Mouse (Mus musculus) hindbrain, embryonic 12.5 days (tissue): ENCODE data around the gene 4930564D02Rik. TPM values are rescaled to one million over a fixed set of nuclear protein-coding genes. Genes with fewer than 3 reads are reported as not detected.

Experiments
- ATAC-seq: fragments of 200-750 bp; cut with Nextera tagmentation; 2 replicates; pipeline ENCODE4 v1.8.0; 2017; ENCODE audit warnings: moderate TSS enrichment; ENCODE audit not compliant: low FRiP score
- H3K27ac ChIP-seq: fragments of 300-500 bp; sonication (generic); 2 replicates; pipeline ENCODE4 v1.5.1; 2016; ENCODE audit warnings: mild to moderate bottlenecking
- H3K27me3 ChIP-seq: fragments of 300-500 bp; sonication (generic); 2 replicates; pipeline ENCODE4 v1.6.1; 2016; ENCODE audit warnings: mild to moderate bottlenecking
- H3K36me3 ChIP-seq: fragments of 300-500 bp; sonication (generic); 2 replicates; pipeline ENCODE4 v1.6.1; 2016; ENCODE audit warnings: mild to moderate bottlenecking
- H3K4me1 ChIP-seq: fragments of 300-500 bp; sonication (generic); 2 replicates; pipeline ENCODE4 v1.6.1; 2016
- H3K4me2 ChIP-seq: fragments of 300-500 bp; sonication (generic); replicated peaks from 2 replicates; pipeline ENCODE4 v1.6.1; 2016; ENCODE audit warnings: mild to moderate bottlenecking
- H3K4me3 ChIP-seq: fragments of 300-500 bp; sonication (generic); 2 replicates; pipeline ENCODE4 v1.5.1; 2016; ENCODE audit warnings: mild to moderate bottlenecking
- H3K9ac ChIP-seq: fragments of 300-500 bp; sonication (generic); 2 replicates; pipeline ENCODE4 v1.6.1; 2016; ENCODE audit warnings: mild to moderate bottlenecking, moderate library complexity
- H3K9me3 ChIP-seq: fragments of 300-500 bp; sonication (generic); replicated peaks from 2 replicates; pipeline ENCODE4 v1.6.1; 2016; ENCODE audit warnings: mild to moderate bottlenecking
- WGBS: fragments of 180-500 bp; shearing (Covaris S2); methylation state at CpG from one replicate; pipeline ENCODE4 v1.1.7; 2016; 5-methylcytosine and 5-hydroxymethylcytosine counted together
- polyA plus RNA-seq: library from polyadenylated mRNA; unstranded; fragments of >200 nt; fragmentation: Nextera tagmentation; extraction: Ambion mirVana; gene quantifications from 2 replicates; pipeline ENCODE4 v1.2.1, GENCODE M21; 2016

Gene 4930564D02Rik
- polyA plus RNA-seq, result not detected in 2 replicates

DNA sequence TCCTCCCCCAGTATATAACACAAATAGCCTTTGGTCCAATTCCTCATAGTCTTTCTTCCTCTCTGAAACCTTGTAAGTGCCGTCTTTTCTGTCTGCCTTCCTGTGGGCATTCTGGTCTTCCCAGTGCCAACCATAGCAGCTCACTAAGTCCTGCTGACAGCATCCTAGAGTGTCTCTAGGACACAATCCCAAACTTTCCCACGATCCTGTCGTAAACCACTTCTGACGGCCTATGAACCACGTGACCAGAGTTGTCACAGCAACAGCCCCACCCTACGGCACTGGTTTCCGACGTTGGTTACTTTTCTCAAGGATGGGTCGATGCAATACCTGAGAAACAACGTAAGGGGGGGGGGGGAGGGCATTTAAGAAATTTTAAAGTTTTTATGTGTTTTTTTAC, at the start of gene 4930564D02Rik:
TSS of gene 4930564D02Rik (plus strand) at position 301 of the 400 bp plus-strand sequence.
- H3K27me3 ChIP-seq, result no peaks in the 10 kb centered on the region
- H3K9ac ChIP-seq, result no peak within 1 kb of the TSS
- H3K4me1 ChIP-seq, result no peaks in the 10 kb centered on the region
- no peaks in the 10 kb centered on the region for H3K36me3 ChIP-seq
- no peak for ATAC-seq
- 87% methylated on average over 10 of the region's 10 CpGs for WGBS
- H3K27ac ChIP-seq, result no peak within 1 kb of the TSS
- H3K4me3 ChIP-seq, result no peak within 1 kb of the TSS
- H3K9me3 ChIP-seq, result no peaks in the 10 kb centered on the region
- H3K4me2 ChIP-seq, result no peak within 1 kb of the TSS

DNA sequence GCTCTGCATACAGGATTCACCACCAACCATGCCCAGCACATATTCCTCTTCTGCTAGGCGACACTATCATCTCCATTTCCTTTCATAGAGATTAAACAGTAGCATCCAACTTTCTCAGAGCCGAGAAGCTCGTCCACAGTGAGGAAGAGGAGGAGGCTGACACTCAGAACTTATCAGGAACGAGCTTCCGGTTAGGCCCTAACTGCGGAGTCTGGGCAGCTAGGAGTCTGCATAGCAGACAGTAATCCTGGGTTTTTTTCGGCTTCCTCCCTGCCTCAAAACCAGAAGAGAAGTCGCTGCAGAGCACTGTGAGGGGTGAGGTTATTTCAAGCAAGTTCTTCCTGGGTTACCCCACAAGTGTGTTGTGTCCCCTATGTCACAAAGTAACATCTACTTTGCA, 49.3 kb upstream of the 4930564D02Rik start:
- H3K4me1 ChIP-seq, result peaks cover 6% of the 10 kb centered on the region; the same call in 1 of the 2 replicates
- no peak overlapping the region for H3K27ac ChIP-seq
- H3K9ac ChIP-seq, result no peak overlapping the region
- 90% methylated on average over 8 of the region's 8 CpGs for WGBS
- H3K36me3 ChIP-seq, result 0 out of 2 replicates have a peak, but pooled peaks cover 8% of the 10 kb centered on the region
- no peak for ATAC-seq
- H3K4me3 ChIP-seq, result no peak overlapping the region
- H3K4me2 ChIP-seq, result no peak overlapping the region
- H3K9me3 ChIP-seq, result no peaks in the 10 kb centered on the region
- H3K27me3 ChIP-seq, result no peaks in the 10 kb centered on the region

DNA sequence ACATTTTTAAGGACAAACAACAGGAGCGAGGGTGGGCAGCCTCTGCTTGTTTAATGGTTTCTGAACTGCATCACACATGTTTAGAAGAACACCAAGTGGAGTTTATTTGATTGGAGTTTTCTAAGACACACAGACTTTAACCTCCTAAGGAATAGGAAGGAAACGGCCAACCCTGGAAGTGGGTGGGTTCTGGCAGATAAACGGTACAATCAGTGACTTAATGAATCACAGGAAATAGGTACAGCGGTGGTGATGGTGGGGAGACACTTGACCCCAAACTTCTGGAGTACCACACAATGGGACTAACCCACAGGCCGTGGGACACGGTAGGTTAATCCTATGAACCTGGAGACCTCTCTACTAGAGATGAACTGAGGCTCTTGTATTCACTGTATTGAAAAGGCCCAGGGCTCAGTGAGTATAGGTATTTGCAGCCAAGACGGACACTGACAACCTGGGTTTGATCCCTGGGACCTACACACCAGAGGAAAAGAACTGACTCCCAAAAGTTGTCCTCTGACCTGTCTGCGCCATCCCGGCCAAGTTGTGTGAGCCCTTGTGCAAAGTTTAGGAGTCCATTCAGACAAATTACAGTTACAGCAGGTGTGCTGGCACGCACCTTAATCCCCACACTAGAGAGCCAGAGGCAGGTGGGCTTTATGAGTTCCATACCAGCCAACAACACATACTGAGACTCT, 48.4 kb upstream of the 4930564D02Rik start:
- 86% methylated on average over 10 of the region's 10 CpGs for WGBS

DNA sequence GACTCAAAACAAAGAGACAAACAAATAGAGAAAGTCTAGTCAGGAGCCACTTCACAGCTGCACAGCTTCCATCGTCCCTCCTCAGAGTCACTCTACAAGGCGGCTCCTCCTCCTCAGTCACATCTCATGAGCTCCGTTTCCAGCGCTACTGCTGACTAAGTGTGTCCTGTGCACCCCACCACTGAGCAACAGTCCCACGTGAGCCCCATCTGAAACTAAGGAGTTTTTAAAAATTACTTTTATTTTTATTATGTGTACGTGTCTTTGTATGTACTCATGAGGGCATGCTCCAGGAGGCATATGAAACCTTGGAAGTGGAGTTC, 47.9 kb upstream of the 4930564D02Rik start:
- Histone ChIP-seq H3K4me1 (peaks cover 6% of the 10 kb centered on the region; the same call in 1 of the 2 replicates), H3K4me3 (no peak overlapping the region), H3K9me3 (no peaks in the 10 kb centered on the region), H3K4me2 (no peak overlapping the region), H3K36me3 (0 out of 2 replicates have a peak, but pooled peaks cover 17% of the 10 kb centered on the region), H3K27me3 (no peaks in the 10 kb centered on the region), H3K27ac (no peak overlapping the region), H3K9ac (no peak overlapping the region)
- no peak for ATAC-seq
- 94% methylated on average over 6 of the region's 6 CpGs for WGBS

More for the DNA sequence above, 48.4 kb upstream of the 4930564D02Rik start:
- ATAC-seq, result no peak
- Histone ChIP-seq H3K27ac (no peak overlapping the region), H3K9ac (no peak overlapping the region), H3K36me3 (0 out of 2 replicates have a peak, but pooled peaks cover 17% of the 10 kb centered on the region), H3K4me2 (no peak overlapping the region), H3K27me3 (no peaks in the 10 kb centered on the region), H3K4me1 (peaks cover 6% of the 10 kb centered on the region; the same call in 1 of the 2 replicates), H3K9me3 (no peaks in the 10 kb centered on the region), H3K4me3 (no peak overlapping the region)

DNA sequence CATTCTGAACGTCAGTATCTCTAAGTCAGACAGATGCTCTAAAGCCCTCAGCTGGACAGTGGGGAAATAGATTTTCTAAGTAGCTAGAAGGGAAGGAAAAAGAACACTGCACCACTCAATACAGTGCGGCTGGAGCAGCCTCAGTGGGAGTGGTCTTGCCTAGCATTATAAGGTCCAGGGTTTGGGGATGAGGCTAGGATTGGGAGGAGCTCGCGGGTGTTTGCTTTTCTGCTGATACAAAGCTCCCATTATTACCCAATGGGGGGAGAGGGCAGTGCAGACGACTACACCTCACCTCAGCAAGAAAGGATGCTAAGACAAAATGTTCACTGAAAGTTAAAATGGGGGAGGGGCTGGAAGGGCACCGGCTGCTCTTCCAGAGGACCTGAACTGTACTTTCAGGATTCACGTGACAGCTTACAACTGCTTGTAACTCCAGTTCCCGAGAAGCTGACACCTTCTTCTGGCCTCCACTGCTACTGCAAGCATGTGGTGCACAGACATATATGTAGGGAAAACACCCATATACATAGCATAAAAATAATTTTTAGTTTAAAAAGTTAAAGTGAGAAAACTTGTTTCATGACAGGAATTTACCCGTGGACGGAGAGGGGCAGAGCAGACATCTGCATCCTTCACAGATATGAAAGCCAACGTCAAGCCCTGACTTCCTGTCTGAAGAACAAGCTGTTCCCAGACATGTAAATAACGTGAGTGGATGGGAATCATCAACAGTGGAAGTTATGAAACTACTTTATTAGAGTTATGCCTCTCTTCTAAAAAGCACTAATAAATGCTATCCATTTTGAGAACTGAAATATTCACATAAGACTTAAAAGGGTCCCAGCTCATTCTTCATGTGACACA, 46.6 kb upstream of the 4930564D02Rik start:
- H3K27ac ChIP-seq, result no peak overlapping the region
- ATAC-seq, result no peak
- H3K9ac ChIP-seq, result no peak overlapping the region
- 56% methylated on average over 12 of the region's 12 CpGs for WGBS
- no peaks in the 10 kb centered on the region for H3K9me3 ChIP-seq
- H3K4me1 ChIP-seq, result peaks cover 6% of the 10 kb centered on the region; the same call in 1 of the 2 replicates
- H3K27me3 ChIP-seq, result no peaks in the 10 kb centered on the region
- H3K36me3 ChIP-seq, result 0 out of 2 replicates have a peak, but pooled peaks cover 17% of the 10 kb centered on the region
- no peak overlapping the region for H3K4me2 ChIP-seq
- no peak overlapping the region for H3K4me3 ChIP-seq

DNA sequence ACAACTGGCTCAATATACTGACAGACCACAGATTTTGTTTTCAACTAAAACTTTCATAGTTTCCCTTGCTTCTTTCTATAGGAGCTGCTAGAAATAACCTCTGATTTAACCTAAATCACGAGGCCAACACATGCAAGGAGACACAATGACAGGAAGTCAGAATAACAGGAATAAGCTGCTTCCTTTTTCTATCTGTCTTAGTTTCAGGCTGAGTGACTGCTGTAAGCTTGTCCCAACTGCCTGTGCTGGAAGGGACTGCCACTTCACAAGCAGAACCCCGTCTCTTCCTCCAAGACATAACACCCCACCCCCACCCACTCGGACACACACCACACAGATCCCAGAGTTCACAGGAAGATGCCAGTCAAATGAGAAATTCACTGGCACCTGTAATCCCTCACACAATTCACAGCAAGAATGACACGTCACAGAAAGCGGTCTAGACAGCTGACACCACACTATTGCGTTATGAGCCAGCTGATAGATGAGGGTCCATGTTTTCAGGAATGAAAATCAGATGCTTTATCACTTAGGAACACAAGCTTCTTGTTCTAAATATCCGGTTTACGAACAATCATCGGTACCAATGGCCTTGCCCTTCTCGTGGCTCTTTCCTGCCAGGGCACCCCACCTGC, 43.2 kb upstream of the 4930564D02Rik start:
- WGBS, result 89% methylated on average over 10 of the region's 10 CpGs
- H3K27ac ChIP-seq, result no peak overlapping the region
- H3K27me3 ChIP-seq, result no peaks in the 10 kb centered on the region

DNA sequence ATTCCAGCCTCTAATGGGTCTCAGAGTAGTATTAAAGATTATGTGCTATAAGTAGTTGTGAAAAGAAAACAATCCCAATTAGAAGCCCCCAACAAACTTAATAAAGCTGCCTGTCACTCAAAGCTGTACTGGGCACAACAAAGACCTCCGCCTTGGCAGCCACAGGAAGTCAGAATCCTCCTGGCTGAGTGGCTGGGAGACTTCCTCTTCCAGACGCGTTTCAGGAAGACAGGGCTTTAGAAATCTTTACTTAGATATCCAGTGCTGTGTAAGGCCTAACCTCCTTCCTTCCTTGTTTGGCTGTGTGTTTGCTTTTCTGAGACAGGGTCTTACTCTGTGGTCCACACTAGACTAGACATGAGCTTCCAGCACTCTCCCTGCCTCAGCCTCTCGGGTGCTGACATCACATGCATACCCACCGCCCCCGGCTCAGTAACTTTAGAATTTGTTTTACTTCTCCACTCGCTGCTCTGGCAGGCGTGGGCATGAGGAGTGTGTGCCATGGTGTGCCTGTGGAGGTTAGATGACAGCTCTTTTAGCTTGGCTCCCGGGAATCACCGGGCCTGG, 30.3 kb upstream of the 4930564D02Rik start:
- H3K9ac ChIP-seq, result no peak overlapping the region
- H3K9me3 ChIP-seq, result no peaks in the 10 kb centered on the region
- H3K36me3 ChIP-seq, result peaks cover 72% of the 10 kb centered on the region
- no peaks in the 10 kb centered on the region for H3K27me3 ChIP-seq
- no peak overlapping the region for H3K4me3 ChIP-seq
- 0 out of 2 replicates have a peak, but pooled peaks cover 5% of the 10 kb centered on the region for H3K4me1 ChIP-seq
- no peak for ATAC-seq
- no peak overlapping the region for H3K27ac ChIP-seq
- WGBS, result 82% methylated on average over 10 of the region's 10 CpGs
- H3K4me2 ChIP-seq, result no peak overlapping the region

More for the DNA sequence above, 43.2 kb upstream of the 4930564D02Rik start:
- Histone ChIP-seq H3K4me3 (no peak overlapping the region), H3K36me3 (peaks cover 23% of the 10 kb centered on the region; the same call in 1 of the 2 replicates), H3K9ac (no peak overlapping the region), H3K9me3 (no peaks in the 10 kb centered on the region), H3K4me1 (peaks cover 6% of the 10 kb centered on the region), H3K4me2 (no peak overlapping the region)
- ATAC-seq, result no peak

DNA sequence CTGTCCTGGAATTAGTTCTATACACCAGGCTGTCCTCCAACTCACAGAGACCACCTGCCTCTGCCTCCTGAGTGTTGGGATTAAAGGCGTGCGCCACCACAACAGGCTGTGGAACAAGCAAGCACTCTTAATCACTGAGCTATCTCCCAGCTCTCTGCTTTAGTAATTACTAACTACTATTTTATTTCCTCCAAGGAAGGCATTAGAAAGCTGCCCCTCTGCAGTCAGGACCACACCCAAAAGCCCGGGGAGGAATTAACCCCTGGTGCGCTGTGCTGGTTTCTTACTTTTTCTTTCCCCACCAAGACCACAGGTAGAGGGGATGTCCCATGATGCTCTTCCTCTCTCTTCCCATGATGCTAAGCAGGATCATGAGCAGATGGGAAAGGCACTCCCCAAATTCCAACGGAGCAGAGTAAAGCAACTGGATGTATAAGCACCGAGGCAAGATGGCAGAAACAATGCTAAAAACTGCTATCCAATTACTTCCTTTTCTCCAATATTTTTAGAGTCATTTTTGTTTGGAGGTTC, 29.3 kb upstream of the 4930564D02Rik start:
- 94% methylated on average over 6 of the region's 6 CpGs for WGBS
- Histone ChIP-seq H3K27ac (no peak overlapping the region), H3K36me3 (peaks cover 62% of the 10 kb centered on the region), H3K27me3 (no peaks in the 10 kb centered on the region), H3K4me1 (0 out of 2 replicates have a peak, but pooled peaks cover 5% of the 10 kb centered on the region), H3K4me3 (no peak overlapping the region), H3K4me2 (no peak overlapping the region), H3K9me3 (no peaks in the 10 kb centered on the region), H3K9ac (no peak overlapping the region)
- no peak for ATAC-seq

DNA sequence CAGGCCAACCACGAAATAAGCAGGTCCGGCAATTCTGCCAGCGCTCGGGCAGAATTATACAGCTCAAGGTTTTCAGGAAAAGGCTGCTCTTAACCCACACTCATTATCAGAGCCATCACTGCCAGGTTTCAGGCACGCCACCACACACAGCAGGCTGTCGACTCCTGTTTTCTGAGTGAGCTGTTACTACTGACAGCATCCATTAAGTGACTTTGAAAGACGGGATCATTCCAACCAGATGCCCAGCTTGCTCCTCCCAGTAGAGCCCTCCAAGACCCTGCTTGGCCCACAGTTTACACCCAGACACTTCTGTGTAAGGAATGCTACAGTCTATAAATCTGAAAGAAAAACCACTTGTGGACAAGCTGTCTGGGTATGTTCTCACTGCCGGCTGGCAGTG, 26.6 kb upstream of the 4930564D02Rik start:
- 52% methylated on average over 8 of the region's 8 CpGs for WGBS
- no peak overlapping the region for H3K9ac ChIP-seq
- H3K4me2 ChIP-seq, result no peak overlapping the region
- no peak overlapping the region for H3K4me3 ChIP-seq
- no peaks in the 10 kb centered on the region for H3K9me3 ChIP-seq
- no peaks in the 10 kb centered on the region for H3K27me3 ChIP-seq
- H3K36me3 ChIP-seq, result peaks cover 36% of the 10 kb centered on the region
- H3K27ac ChIP-seq, result no peak overlapping the region
- peaks cover 15% of the 10 kb centered on the region for H3K4me1 ChIP-seq
- ATAC-seq, result no peak

DNA sequence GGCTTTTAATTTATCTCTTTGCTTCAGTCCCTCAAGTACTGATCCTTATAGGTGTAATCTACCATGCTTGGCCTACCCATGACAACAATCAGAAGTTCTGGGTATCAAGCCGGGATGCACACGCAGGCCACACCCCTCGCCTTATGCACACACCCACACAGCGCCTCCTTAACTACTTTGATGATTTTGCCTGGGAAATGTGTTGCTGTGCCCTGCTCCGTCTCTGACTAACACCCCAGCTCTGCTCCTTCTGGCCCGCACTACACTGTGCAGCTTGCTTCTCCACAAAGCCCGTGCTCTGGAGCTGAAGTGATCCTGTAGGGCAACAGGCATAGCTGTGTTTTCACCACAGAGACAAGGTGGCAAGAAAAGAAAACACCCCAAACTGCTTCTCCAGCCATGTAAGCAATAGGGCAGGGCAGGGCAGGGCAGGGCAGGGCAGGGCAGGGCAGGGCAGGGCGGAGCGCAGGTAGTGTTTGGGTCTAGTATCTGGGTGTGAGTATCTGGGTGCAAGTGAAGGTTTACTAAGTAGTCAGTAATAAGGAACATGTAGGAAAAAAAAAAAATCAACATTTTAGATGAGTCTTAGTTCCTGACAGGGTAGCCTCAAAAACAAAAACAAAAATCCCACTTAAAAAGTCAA, 25.5 kb upstream of the 4930564D02Rik start:
- Histone ChIP-seq H3K4me1 (peaks cover 22% of the 10 kb centered on the region), H3K4me3 (no peak overlapping the region), H3K27ac (no peak overlapping the region), H3K27me3 (no peaks in the 10 kb centered on the region), H3K9ac (no peak overlapping the region), H3K9me3 (no peaks in the 10 kb centered on the region), H3K4me2 (no peak overlapping the region), H3K36me3 (peaks cover 25% of the 10 kb centered on the region)
- 95% methylated on average over 9 of the region's 9 CpGs for WGBS
- ATAC-seq, result no peak

DNA sequence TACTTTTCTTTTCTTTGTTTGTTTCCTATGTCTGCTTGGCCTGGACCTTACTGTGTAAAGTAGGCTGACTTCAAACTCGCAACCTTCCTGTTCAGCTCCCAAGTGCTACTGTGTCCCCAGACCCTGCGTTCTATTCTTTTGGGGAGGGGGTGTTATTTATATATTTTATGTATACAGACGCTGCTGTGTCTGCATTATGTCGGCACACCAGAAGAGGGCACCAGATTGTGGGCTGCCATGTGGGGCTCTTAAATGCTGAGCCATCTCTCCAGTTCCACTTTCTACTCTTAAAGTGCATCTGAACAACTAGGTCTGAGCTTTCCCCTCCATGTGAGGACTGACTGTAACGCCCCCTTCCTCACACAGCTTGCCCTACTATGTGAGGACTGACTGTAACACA, 22.9 kb upstream of the 4930564D02Rik start:
- H3K27ac ChIP-seq, result no peak overlapping the region
- peaks cover 30% of the 10 kb centered on the region for H3K4me1 ChIP-seq
- no peak overlapping the region for H3K9ac ChIP-seq
- no peaks in the 10 kb centered on the region for H3K9me3 ChIP-seq
- H3K4me2 ChIP-seq, result no peak overlapping the region
- H3K36me3 ChIP-seq, result peaks cover 2% of the 10 kb centered on the region; the same call in 1 of the 2 replicates
- no peak for ATAC-seq
- WGBS, result 92% methylated on average over 5 of the region's 5 CpGs
- H3K4me3 ChIP-seq, result no peak overlapping the region
- no peaks in the 10 kb centered on the region for H3K27me3 ChIP-seq
